12 mouse cellular contexts compared by ENCODE assay signal in the genomic region with DNA sequence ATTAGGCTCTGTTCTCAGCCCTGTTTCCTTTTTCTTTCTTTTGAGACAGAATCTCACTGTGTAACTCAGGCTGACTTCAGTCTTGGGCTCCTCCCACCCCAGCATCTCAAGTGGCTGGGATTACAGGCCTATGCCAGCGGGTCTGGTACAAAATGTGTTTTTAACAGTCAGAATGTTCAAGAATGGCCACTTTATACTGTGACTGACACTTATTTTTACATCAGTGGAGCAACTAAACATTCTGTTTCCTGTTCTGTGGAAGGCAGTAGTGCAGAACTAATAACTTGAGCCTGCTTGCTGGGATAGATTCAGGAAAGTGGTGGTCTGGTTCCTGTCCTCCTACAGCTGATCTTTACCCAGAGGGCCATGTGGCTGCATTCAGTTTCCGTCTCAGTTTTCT. TPM values are rescaled to one million over a fixed set of nuclear protein-coding genes. Genes with fewer than 3 reads are reported as not detected.
A peak's percentile ranks its signal among the peaks of the same experiment; 100 is the strongest.
DNase-seq lines count a peak whose midpoint lies in the region; ATAC-seq lines count a peak whose summit lies in the region.
"Had no signal": no experiment of that assay in that cellular context is flagged by ENCODE, and none has a peak within 500 bp of the region (broad histone marks: within the 10 kb centered on the region; RNA-seq: fewer than 3 reads in every experiment).

No protein-coding gene starts in this region.

- 0 out of 2 replicates have a peak, but pooled peaks cover 3% of the 10 kb centered on the region for H3K36me3 ChIP-seq in kidney, embryonic 15.5 days
- H3K36me3 ChIP-seq: G1E had no signal

- peaks cover 36% of the 10 kb centered on the region for H3K27me3 ChIP-seq in kidney, embryonic 15.5 days

- H3K9ac ChIP-seq in kidney, embryonic 15.5 days: no peak overlapping the region

- WGBS in kidney, embryonic 15.5 days: 18% methylated on average over 2 of the region's 2 CpGs

- H3K27ac ChIP-seq in kidney, embryonic 15.5 days: peak overlapping the region; percentile 68

- 0 out of 2 replicates have a peak, but pooled peaks cover 5% of the 10 kb centered on the region for H3K4me1 ChIP-seq in kidney, embryonic 15.5 days

- peak; percentile 5 for DNase-seq in embryo, embryonic 10.5 days (ENCODE audit: low spot score)
- no peak for DNase-seq in embryo, embryonic 9.5 days (ENCODE audit: extremely low spot score)
- no peak for DNase-seq in kidney, postnatal 14 days
- peak; percentile 7 for DNase-seq in A20 (ENCODE audit: low read depth, low spot score)
- DNase-seq in thymus, postnatal 10 days (ENCODE audit: low spot score in 2 of 2): no peak
- DNase-seq in thymus, postnatal 4 days: no peak
- DNase-seq: heart, adult 11 months; layer of hippocampus, adult 9-11 months; liver had no signal

- 0 out of 2 replicates have a peak, but pooled peaks have one; percentile 40 for ATAC-seq in kidney, embryonic 15.5 days (replicated peaks; ENCODE audit: low FRiP score)
- peak; percentile 59 to 60; a peak in 1 of 4 replicates for ATAC-seq in hematopoietic stem cell, adult 5-6 weeks (replicated peaks in 1 of 2; ENCODE audit: insufficient read depth in 1 of 2, low FRiP score in 2 of 2, low TSS enrichment in 1 of 2, low read depth in 1 of 2, poor library complexity in 2 of 2, severe bottlenecking in 2 of 2)

- H3K4me2 ChIP-seq in kidney, embryonic 15.5 days: no peak overlapping the region

- no peak overlapping the region for H3K4me3 ChIP-seq in kidney, embryonic 15.5 days (replicated peaks)

- no peaks in the 10 kb centered on the region for H3K9me3 ChIP-seq in kidney, embryonic 15.5 days (replicated peaks)
- H3K9me3 ChIP-seq: G1E had no signal

RNA-seq across cellular contexts. Expression of a gene that starts 33.1 kb away (rescaled TPM):
- 4.6 and 5.0 TPM in 2 replicates for polyA plus RNA-seq in kidney, embryonic 15.5 days (2015; fragmentation: Nextera tagmentation; extraction: Ambion mirVana)
- 18.3 and 20.8 TPM in 2 replicates for total RNA-seq in hematopoietic stem cell, adult 5-6 weeks (2017)
- polyA plus RNA-seq: G1E had no signal

Comparison
In these comparisons a context has a peak if more than half of its experiments do, and no peak if none do; other contexts are left out.
1. DNase-seq: peak in embryo, embryonic 10.5 days (single experiment) and A20 (single experiment); none in embryo, embryonic 9.5 days (single experiment), kidney, postnatal 14 days (single experiment), thymus, postnatal 10 days (0 of 2) and thymus, postnatal 4 days (single experiment).